Mouse (Mus musculus) stomach, postnatal 0 days (tissue): ENCODE results near the gene Tcf12. TPM values are rescaled to one million over a fixed set of nuclear protein-coding genes. Genes with fewer than 3 reads are reported as not detected.

Source experiments
- ATAC-seq: fragments of 200-750 bp; cut with Nextera tagmentation; 2 replicates; pipeline ENCODE4 v1.8.0; 2017; ENCODE audit not compliant: low FRiP score, low TSS enrichment
- DNase-seq: peaks from one replicate; pipeline ENCODE4 v3.0.0-alpha.2; 2016; ENCODE audit warnings: low spot score
- H3K27ac ChIP-seq: fragments of 300-500 bp; sonication (generic); replicated peaks from 2 replicates; pipeline ENCODE4 v1.5.1; 2014; ENCODE audit warnings: mild to moderate bottlenecking, control low read depth
- H3K27me3 ChIP-seq: fragments of 300-500 bp; sonication (generic); 2 replicates; pipeline ENCODE4 v1.6.1; 2014; ENCODE audit warnings: low read length; ENCODE audit not compliant: control insufficient read depth, insufficient read depth
- H3K36me3 ChIP-seq: fragments of 300-500 bp; sonication (generic); 2 replicates; pipeline ENCODE4 v1.6.1; 2014; ENCODE audit warnings: low read length, mixed read lengths; ENCODE audit not compliant: control insufficient read depth, insufficient read depth
- H3K4me1 ChIP-seq: fragments of 300-500 bp; sonication (generic); replicated peaks from 2 replicates; pipeline ENCODE4 v1.6.1; 2014; ENCODE audit warnings: antibody characterized with exemption; ENCODE audit not compliant: control insufficient read depth, insufficient read depth
- H3K4me2 ChIP-seq: fragments of 300-500 bp; sonication (generic); replicated peaks from 2 replicates; pipeline ENCODE4 v1.6.1; 2014; ENCODE audit warnings: low read depth, mild to moderate bottlenecking, control low read depth, moderate library complexity
- H3K4me3 ChIP-seq: fragments of 300-500 bp; sonication (generic); 2 replicates; pipeline ENCODE4 v1.5.1; 2014; ENCODE audit warnings: low read depth, low read length, control low read depth
- H3K9ac ChIP-seq: fragments of 300-500 bp; sonication (generic); 2 replicates; pipeline ENCODE4 v1.6.1; 2014; ENCODE audit warnings: mild to moderate bottlenecking, low read length, control low read depth, mixed read lengths
- H3K9me3 ChIP-seq: fragments of 300-500 bp; sonication (generic); 2 replicates; pipeline ENCODE4 v1.6.1; 2016; ENCODE audit warnings: low read length; ENCODE audit not compliant: control insufficient read depth
- CTCF ChIP-seq: IDR thresholded peaks from 2 replicates; pipeline ENCODE4 v1.5.1; 2016; ENCODE audit warnings: antibody characterized with exemption, low read depth, mild to moderate bottlenecking, moderate library complexity
- EP300 ChIP-seq: optimal IDR thresholded peaks from 2 replicates; pipeline ENCODE3; 2016; ENCODE audit warnings: antibody characterized with exemption
- WGBS: fragments of 180-500 bp; shearing (Covaris S2); extraction: QIAGEN DNeasy Blood & Tissue Kit; methylation state at CpG from one replicate; pipeline ENCODE4 v1.1.7; 2014; 5-methylcytosine and 5-hydroxymethylcytosine counted together
- polyA plus RNA-seq: library from polyadenylated mRNA; unstranded; fragments of >200 nt; fragmentation: Nextera tagmentation; extraction: Ambion mirVana; gene quantifications from 2 replicates; pipeline ENCODE4 v1.2.1, GENCODE M21; 2015

The Tcf12 gene
- polyA plus RNA-seq, 1 experiment from 2014 or later: 28.7 TPM

DNA sequence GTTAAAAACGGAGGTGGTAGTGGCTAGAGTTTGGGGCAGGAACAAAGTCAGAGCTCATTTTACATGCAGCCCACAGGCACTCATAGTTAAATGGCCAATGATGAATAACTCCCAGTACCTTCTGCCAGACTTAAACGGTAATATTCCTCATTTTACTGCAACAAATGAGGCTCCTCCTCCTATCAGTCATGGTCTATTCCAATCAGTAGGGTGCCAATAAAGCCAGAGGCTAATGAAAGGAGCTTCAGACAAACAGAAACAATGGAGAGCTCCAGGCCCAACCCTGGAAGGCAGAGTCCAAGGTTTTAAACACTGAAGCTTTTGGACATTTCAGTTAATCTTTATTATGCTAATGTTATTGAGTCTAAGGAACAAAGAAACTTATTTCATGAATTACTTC is 232.3 kb downstream of the Tcf12 start:
- ATAC-seq (no peak), DNase-seq (no peak)
- Histone ChIP-seq H3K4me2 (no peak overlapping the region), H3K27me3 (no peaks in the 10 kb centered on the region), H3K27ac (no peak overlapping the region), H3K4me1 (no peaks in the 10 kb centered on the region; the same call in 1 of the 2 replicates), H3K9me3 (no peaks in the 10 kb centered on the region), H3K9ac (no peak overlapping the region), H3K36me3 (no peaks in the 10 kb centered on the region; the same call in 1 of the 2 replicates), H3K4me3 (no peak overlapping the region)
- TF ChIP-seq EP300: no peak
- TF ChIP-seq CTCF: no peak
- WGBS: 40% methylated on average over 2 of the region's 2 CpGs

DNA sequence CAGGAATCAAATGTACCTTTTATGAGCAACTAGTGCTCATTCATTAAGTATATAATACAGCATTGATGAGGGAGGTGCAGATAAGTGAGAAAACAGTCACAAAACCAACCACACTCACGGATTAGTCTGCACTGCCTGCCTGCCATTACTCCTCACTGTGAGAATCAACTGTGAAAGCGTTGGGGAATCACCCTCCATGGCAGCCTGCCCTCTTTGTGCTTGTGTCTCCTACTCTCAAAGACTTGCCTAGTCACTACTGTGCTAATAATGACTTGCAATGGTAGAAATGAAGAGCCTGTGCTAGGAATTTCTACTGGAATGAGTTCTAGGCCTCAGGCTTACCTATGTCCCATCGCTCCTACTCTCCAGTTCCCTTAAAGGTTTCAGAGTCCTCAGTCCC is 233.8 kb downstream of the Tcf12 start:
- TF ChIP-seq CTCF: no peak
- no peak for TF ChIP-seq EP300
- Histone ChIP-seq H3K36me3 (peaks cover 4% of the 10 kb centered on the region; the same call in 1 of the 2 replicates), H3K27ac (no peak overlapping the region), H3K4me3 (no peak overlapping the region), H3K9me3 (no peaks in the 10 kb centered on the region), H3K4me1 (no peaks in the 10 kb centered on the region; the same call in 1 of the 2 replicates), H3K4me2 (no peak overlapping the region), H3K9ac (no peak overlapping the region), H3K27me3 (no peaks in the 10 kb centered on the region)
- ATAC-seq (no peak), DNase-seq (no peak)
- WGBS: 71% methylated on average over 3 of the region's 3 CpGs

DNA sequence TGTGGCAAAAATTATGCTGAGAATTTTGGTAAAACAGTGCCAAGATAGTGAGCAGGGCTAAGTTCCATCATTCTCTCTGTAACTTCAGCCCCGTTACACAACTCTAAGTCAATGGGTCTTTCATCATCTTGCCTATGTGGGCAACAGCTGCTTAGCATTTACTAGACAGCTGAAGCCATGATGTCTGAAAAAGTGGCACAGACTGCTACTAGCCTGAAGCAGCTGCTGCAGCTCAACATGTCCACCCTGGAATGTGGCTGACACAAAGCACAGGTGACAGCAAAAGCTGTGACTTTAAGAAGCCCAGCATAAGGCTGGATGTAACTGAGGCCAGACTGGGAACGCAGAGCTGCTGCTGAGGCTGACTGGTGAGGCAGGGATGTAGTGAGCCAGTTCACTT is 236.9 kb downstream of the Tcf12 start:
- H3K27me3 ChIP-seq: no peaks in the 10 kb centered on the region
- no peak overlapping the region for H3K9ac ChIP-seq
- ATAC-seq (no peak), DNase-seq (no peak)
- peaks cover 4% of the 10 kb centered on the region; the same call in 1 of the 2 replicates for H3K36me3 ChIP-seq
- no peak for TF ChIP-seq EP300
- no peak for TF ChIP-seq CTCF
- H3K4me2 ChIP-seq: no peak overlapping the region
- no peak overlapping the region for H3K4me3 ChIP-seq
- no peaks in the 10 kb centered on the region; the same call in 1 of the 2 replicates for H3K4me1 ChIP-seq
- 51% methylated on average over 2 of the region's 2 CpGs for WGBS
- no peak overlapping the region for H3K27ac ChIP-seq
- H3K9me3 ChIP-seq: no peaks in the 10 kb centered on the region

DNA sequence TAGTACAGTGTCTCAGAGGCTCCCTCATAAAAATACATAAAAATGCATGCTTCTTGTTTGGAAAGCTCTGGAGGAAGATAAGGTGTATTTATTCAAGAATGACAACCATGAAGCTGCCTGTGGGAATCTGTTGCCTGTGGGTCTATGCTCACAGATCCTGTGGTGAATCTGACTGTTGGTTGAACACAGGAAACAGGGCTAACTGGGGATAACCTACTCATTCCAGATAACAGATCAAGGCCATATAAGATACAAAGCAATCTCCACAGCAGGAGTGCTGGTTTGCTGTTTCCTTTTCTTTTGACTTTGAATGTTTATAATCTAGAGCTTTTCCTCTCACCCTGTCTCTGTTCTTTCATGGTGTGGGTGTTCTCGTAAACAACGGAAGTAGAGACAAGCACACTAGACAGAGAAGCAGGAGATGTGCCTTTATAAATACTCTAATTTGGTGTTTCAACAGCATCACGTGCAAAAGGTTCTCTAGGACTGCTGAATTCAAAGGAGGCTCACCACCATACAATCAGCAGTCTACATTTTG is 237.6 kb downstream of the Tcf12 start:
- H3K4me3 ChIP-seq: no peak overlapping the region

DNA sequence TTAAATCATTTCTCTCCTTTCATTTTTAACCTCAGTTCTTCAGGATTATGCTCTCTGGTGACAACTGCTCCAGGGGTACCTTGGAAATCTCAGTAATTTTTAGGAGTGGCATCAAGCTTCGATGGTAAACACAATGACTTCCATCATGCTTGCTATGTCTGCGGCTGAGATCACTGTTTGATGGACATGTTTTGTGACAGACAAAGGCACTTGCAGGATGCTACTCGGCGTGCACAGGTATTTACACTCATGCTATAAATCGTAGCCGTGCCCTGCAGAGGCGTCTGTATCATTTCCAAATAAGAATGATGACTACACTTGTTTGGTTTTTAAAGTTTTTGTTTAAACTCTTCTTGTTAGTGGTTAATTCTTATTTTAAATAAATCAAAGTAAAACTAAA is 248.3 kb downstream of the Tcf12 start:
- TF ChIP-seq CTCF: no peak
- no peak for TF ChIP-seq EP300

More for the DNA sequence above, 237.6 kb downstream of the Tcf12 start:
- WGBS: 75% methylated on average over 3 of the region's 3 CpGs
- H3K9me3 ChIP-seq: no peaks in the 10 kb centered on the region
- no peak overlapping the region for H3K9ac ChIP-seq
- H3K36me3 ChIP-seq: peaks cover 4% of the 10 kb centered on the region; the same call in 1 of the 2 replicates
- DNase-seq (no peak), ATAC-seq (no peak)
- no peaks in the 10 kb centered on the region; the same call in 1 of the 2 replicates for H3K4me1 ChIP-seq
- no peak for TF ChIP-seq CTCF
- no peak for TF ChIP-seq EP300
- no peak overlapping the region for H3K4me2 ChIP-seq
- H3K27ac ChIP-seq: no peak overlapping the region
- no peaks in the 10 kb centered on the region for H3K27me3 ChIP-seq

DNA sequence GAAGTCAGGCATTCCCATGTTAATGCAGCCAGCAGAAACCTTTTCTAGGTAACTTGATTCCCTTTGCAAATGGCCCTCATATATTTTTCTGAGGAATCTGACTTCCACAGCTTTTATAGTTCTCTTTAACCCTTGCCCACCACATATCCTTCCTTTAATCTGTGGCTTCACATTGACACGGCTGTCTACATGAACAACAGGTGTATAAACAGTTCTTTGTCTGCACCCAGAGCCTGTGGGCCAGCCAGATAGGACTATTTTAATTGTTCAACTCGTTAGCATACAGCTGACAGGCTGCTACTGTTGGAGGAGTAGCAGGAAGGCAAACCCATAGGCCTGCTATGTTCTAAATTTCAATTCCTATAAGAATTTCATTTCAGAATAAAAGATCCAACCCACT is 250.0 kb downstream of the Tcf12 start:
- no peaks in the 10 kb centered on the region for H3K9me3 ChIP-seq
- H3K4me1 ChIP-seq: no peaks in the 10 kb centered on the region
- no peak overlapping the region for H3K27ac ChIP-seq
- WGBS: 38% methylated on average over 2 of the region's 2 CpGs
- no peaks in the 10 kb centered on the region for H3K27me3 ChIP-seq
- no peak overlapping the region for H3K9ac ChIP-seq
- TF ChIP-seq CTCF: no peak
- no peak for TF ChIP-seq EP300
- no peak overlapping the region for H3K4me2 ChIP-seq
- DNase-seq: no peak
- H3K4me3 ChIP-seq: no peak overlapping the region
- no peak for ATAC-seq
- peaks cover 4% of the 10 kb centered on the region; the same call in 1 of the 2 replicates for H3K36me3 ChIP-seq

More for the DNA sequence above, 248.3 kb downstream of the Tcf12 start:
- WGBS: 57% methylated on average over 7 of the region's 7 CpGs
- H3K27me3 ChIP-seq: no peaks in the 10 kb centered on the region
- ATAC-seq (no peak), DNase-seq (no peak)
- H3K4me1 ChIP-seq: no peaks in the 10 kb centered on the region
- H3K9me3 ChIP-seq: no peaks in the 10 kb centered on the region
- H3K27ac ChIP-seq: no peak overlapping the region
- no peak overlapping the region for H3K4me2 ChIP-seq
- H3K4me3 ChIP-seq: no peak overlapping the region
- peaks cover 2% of the 10 kb centered on the region; the same call in 1 of the 2 replicates for H3K36me3 ChIP-seq
- H3K9ac ChIP-seq: no peak overlapping the region
